Mouse (Mus musculus): ENCODE measurements at regions not wholly inside any gene's neighbourhood (a gene's known extent, or its start where the extent isn't known, plus 50 kb on each side); places are given as distances from the start of the nearest gene placed in this dataset.

GRCm38 (mm10) chr10:23530715-23531114 lies 180.1 kb upstream of the Eya4 start:
- Histone ChIP-seq H3K4me3 (ENCODE audit: low read depth, low read length) (no peak overlapping the region), H3K36me3 (ENCODE audit: insufficient read depth, low read length) (no peaks in the 10 kb centered on the region), H3K4me1 (ENCODE audit: insufficient read depth, low read depth, low read length) (no peaks in the 10 kb centered on the region), H3K9ac (replicated peaks; ENCODE audit: low read depth) (no peak overlapping the region), H3K4me2 (replicated peaks; ENCODE audit: low read depth, low read length) (no peak overlapping the region), H3K9me3 (ENCODE audit: low read length) (no peaks in the 10 kb centered on the region), H3K27me3 (replicated peaks; ENCODE audit: insufficient read depth, low read length) (no peaks in the 10 kb centered on the region), H3K27ac (ENCODE audit: low read length) (no peak overlapping the region)
- 63% methylated on average over 3 of the region's 3 CpGs for WGBS
- ATAC-seq (no peak), DNase-seq (ENCODE audit: low spot score) (no peak)
- no peak for TF ChIP-seq CTCF (IDR thresholded peaks at IDR 0.05)
- no peak for TF ChIP-seq EP300 (IDR thresholded peaks at IDR 0.05)

GRCm38 (mm10) chr10:23526796-23527195 lies 176.2 kb upstream of the Eya4 start:
- Histone ChIP-seq H3K9me3 (ENCODE audit: low read length) (no peaks in the 10 kb centered on the region), H3K4me2 (replicated peaks; ENCODE audit: low read depth, low read length) (no peak overlapping the region), H3K36me3 (ENCODE audit: insufficient read depth, low read length) (no peaks in the 10 kb centered on the region), H3K4me1 (ENCODE audit: insufficient read depth, low read depth, low read length) (no peaks in the 10 kb centered on the region), H3K27ac (ENCODE audit: low read length) (no peak overlapping the region), H3K4me3 (ENCODE audit: low read depth, low read length) (no peak overlapping the region), H3K9ac (replicated peaks; ENCODE audit: low read depth) (no peak overlapping the region), H3K27me3 (replicated peaks; ENCODE audit: insufficient read depth, low read length) (no peaks in the 10 kb centered on the region)
- DNase-seq (ENCODE audit: low spot score): no peak
- ATAC-seq: no peak
- TF ChIP-seq EP300 (IDR thresholded peaks at IDR 0.05) (no peak), CTCF (IDR thresholded peaks at IDR 0.05) (no peak)

DNA sequence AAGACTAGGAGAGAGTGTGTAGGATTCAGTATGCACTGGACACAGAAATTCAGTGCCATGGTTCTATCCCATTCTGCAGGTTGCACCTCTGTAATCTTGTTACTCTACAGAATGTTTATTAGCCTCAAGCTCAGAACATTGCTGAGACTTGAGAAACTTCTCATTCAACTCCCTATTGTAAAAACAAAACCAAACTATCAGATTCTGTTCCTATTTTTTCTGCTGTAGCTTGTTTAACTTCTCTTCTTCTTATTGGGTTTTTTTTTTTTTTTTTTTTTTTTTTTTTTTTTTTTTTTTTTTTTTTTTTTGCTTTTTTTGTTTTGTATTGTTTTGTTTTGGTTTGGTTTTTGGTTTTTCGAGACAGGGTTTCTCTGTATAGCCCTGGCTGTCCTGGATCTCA lies 172.1 kb upstream of the Eya4 start:
- WGBS: 39% methylated on average over 1 of the region's 1 CpGs
- Histone ChIP-seq H3K36me3 (ENCODE audit: insufficient read depth, low read length) (no peaks in the 10 kb centered on the region), H3K27me3 (replicated peaks; ENCODE audit: insufficient read depth, low read length) (no peaks in the 10 kb centered on the region), H3K4me1 (ENCODE audit: insufficient read depth, low read depth, low read length) (no peaks in the 10 kb centered on the region), H3K9me3 (ENCODE audit: low read length) (no peaks in the 10 kb centered on the region), H3K4me3 (ENCODE audit: low read depth, low read length) (no peak overlapping the region), H3K27ac (ENCODE audit: low read length) (no peak overlapping the region), H3K4me2 (replicated peaks; ENCODE audit: low read depth, low read length) (no peak overlapping the region), H3K9ac (replicated peaks; ENCODE audit: low read depth) (no peak overlapping the region)
- DNase-seq (ENCODE audit: low spot score) (no peak), ATAC-seq (no peak)
- TF ChIP-seq EP300 (IDR thresholded peaks at IDR 0.05) (no peak), CTCF (IDR thresholded peaks at IDR 0.05) (no peak)

- Histone ChIP-seq H3K27ac (ENCODE audit: low read length) (no peak overlapping the region), H3K4me2 (replicated peaks; ENCODE audit: low read depth, low read length) (no peak overlapping the region), H3K36me3 (ENCODE audit: insufficient read depth, low read length) (no peaks in the 10 kb centered on the region), H3K9ac (replicated peaks; ENCODE audit: low read depth) (no peak overlapping the region), H3K4me1 (ENCODE audit: insufficient read depth, low read depth, low read length) (no peaks in the 10 kb centered on the region), H3K4me3 (ENCODE audit: low read depth, low read length) (no peak overlapping the region), H3K27me3 (replicated peaks; ENCODE audit: insufficient read depth, low read length) (no peaks in the 10 kb centered on the region), H3K9me3 (ENCODE audit: low read length) (no peaks in the 10 kb centered on the region)
- ATAC-seq (no peak), DNase-seq (ENCODE audit: low spot score) (no peak)
- TF ChIP-seq CTCF (IDR thresholded peaks at IDR 0.05): no peak
- TF ChIP-seq EP300 (IDR thresholded peaks at IDR 0.05): no peak
- 63% methylated on average over 7 of the region's 7 CpGs for WGBS
These were observed 143.1 kb upstream of the Eya4 start for GRCm38 (mm10) chr10:23493647-23494046.

- WGBS: 45% methylated on average over 5 of the region's 5 CpGs
- Histone ChIP-seq H3K4me1 (ENCODE audit: insufficient read depth, low read depth, low read length) (no peaks in the 10 kb centered on the region), H3K4me2 (replicated peaks; ENCODE audit: low read depth, low read length) (no peak overlapping the region), H3K9ac (replicated peaks; ENCODE audit: low read depth) (no peak overlapping the region), H3K27me3 (replicated peaks; ENCODE audit: insufficient read depth, low read length) (no peaks in the 10 kb centered on the region), H3K9me3 (ENCODE audit: low read length) (no peaks in the 10 kb centered on the region), H3K27ac (ENCODE audit: low read length) (no peak overlapping the region), H3K4me3 (ENCODE audit: low read depth, low read length) (no peak overlapping the region), H3K36me3 (ENCODE audit: insufficient read depth, low read length) (no peaks in the 10 kb centered on the region)
- no peak for TF ChIP-seq EP300 (IDR thresholded peaks at IDR 0.05)
- no peak for TF ChIP-seq CTCF (IDR thresholded peaks at IDR 0.05)
- DNase-seq (ENCODE audit: low spot score) (no peak), ATAC-seq (no peak)
These were observed 142.4 kb upstream of the Eya4 start for GRCm38 (mm10) chr10:23492971-23493370.

DNA sequence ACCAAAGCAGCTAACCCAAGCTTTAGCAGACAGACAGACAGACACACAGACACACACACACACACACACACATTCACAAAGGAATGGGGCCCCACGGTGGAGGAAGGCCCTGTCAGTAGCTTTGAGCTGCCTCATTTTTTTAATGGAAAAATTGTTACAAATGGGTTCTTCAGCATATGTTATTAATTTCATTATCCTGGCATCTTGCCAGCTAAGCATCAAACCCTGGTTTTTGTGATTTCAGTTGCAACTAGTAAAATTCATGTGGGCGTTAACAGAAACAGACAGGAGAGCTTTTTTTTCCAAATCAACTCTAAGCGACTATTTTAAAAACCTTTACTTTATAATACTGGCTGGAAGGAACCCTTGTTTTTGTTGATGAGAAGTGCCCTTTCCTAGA lies 138.4 kb upstream of the Eya4 start:
- Histone ChIP-seq H3K27ac (ENCODE audit: low read length) (no peak overlapping the region), H3K36me3 (ENCODE audit: insufficient read depth, low read length) (no peaks in the 10 kb centered on the region), H3K9me3 (ENCODE audit: low read length) (no peaks in the 10 kb centered on the region), H3K4me1 (ENCODE audit: insufficient read depth, low read depth, low read length) (no peaks in the 10 kb centered on the region), H3K4me3 (ENCODE audit: low read depth, low read length) (no peak overlapping the region), H3K9ac (replicated peaks; ENCODE audit: low read depth) (no peak overlapping the region), H3K27me3 (replicated peaks; ENCODE audit: insufficient read depth, low read length) (no peaks in the 10 kb centered on the region), H3K4me2 (replicated peaks; ENCODE audit: low read depth, low read length) (no peak overlapping the region)
- no peak for DNase-seq (ENCODE audit: low spot score)
- no peak for ATAC-seq
- WGBS: 62% methylated on average over 3 of the region's 3 CpGs
- TF ChIP-seq EP300 (IDR thresholded peaks at IDR 0.05) (no peak), CTCF (IDR thresholded peaks at IDR 0.05) (no peak)

- ATAC-seq: no peak
- H3K27ac ChIP-seq (ENCODE audit: low read length): no peak overlapping the region
These were observed 129.9 kb upstream of the Eya4 start for GRCm38 (mm10) chr10:23480474-23480873.

More at GRCm38 (mm10) chr10:23480474-23480873, 129.9 kb upstream of the Eya4 start:
- Histone ChIP-seq H3K4me1 (ENCODE audit: insufficient read depth, low read depth, low read length) (no peaks in the 10 kb centered on the region), H3K27me3 (replicated peaks; ENCODE audit: insufficient read depth, low read length) (no peaks in the 10 kb centered on the region), H3K4me3 (ENCODE audit: low read depth, low read length) (no peak overlapping the region), H3K4me2 (replicated peaks; ENCODE audit: low read depth, low read length) (no peak overlapping the region), H3K9me3 (ENCODE audit: low read length) (no peaks in the 10 kb centered on the region), H3K36me3 (ENCODE audit: insufficient read depth, low read length) (no peaks in the 10 kb centered on the region), H3K9ac (replicated peaks; ENCODE audit: low read depth) (no peak overlapping the region)
- no peak for DNase-seq (ENCODE audit: low spot score)
- TF ChIP-seq CTCF (IDR thresholded peaks at IDR 0.05) (no peak), EP300 (IDR thresholded peaks at IDR 0.05) (no peak)

All from lung, postnatal 0 days (tissue).